Mouse (Mus musculus) embryonic facial prominence, embryonic 10.5 days (tissue): ENCODE measurements around the gene Teddm2. TPM values are rescaled to one million over a fixed set of nuclear protein-coding genes. Genes with fewer than 3 reads are reported as not detected.
"Not testable (repeated sequence)": the region's sequence is repeated elsewhere in the genome, so short reads cannot be mapped to it uniquely, and the experiment has no call there.

Experiments
- DNase-seq: peaks from one replicate; pipeline ENCODE4 v3.0.0-alpha.2; 2017; ENCODE audit warnings: low spot score
- H3K27ac ChIP-seq: fragments of 300-500 bp; sonication (generic); replicated peaks from 2 replicates; pipeline ENCODE4 v1.5.1; 2016; ENCODE audit warnings: mild to moderate bottlenecking
- H3K27me3 ChIP-seq: fragments of 300-500 bp; sonication (generic); replicated peaks from 2 replicates; pipeline ENCODE4 v1.6.1; 2016; ENCODE audit warnings: low read depth, mild to moderate bottlenecking; ENCODE audit not compliant: poor library complexity, severe bottlenecking
- H3K36me3 ChIP-seq: fragments of 300-500 bp; sonication (generic); replicated peaks from 2 replicates; pipeline ENCODE4 v1.6.1; 2016; ENCODE audit warnings: mild to moderate bottlenecking, moderate library complexity
- H3K4me1 ChIP-seq: fragments of 300-500 bp; sonication (generic); 2 replicates; pipeline ENCODE4 v1.6.1; 2016
- H3K4me3 ChIP-seq: fragments of 300-500 bp; sonication (generic); 2 replicates; pipeline ENCODE4 v1.5.1; 2016; ENCODE audit warnings: mild to moderate bottlenecking, moderate library complexity
- H3K9me3 ChIP-seq: fragments of 300-500 bp; sonication (generic); 2 replicates; pipeline ENCODE4 v1.6.1; 2016; ENCODE audit warnings: mild to moderate bottlenecking
- WGBS: fragments of 180-500 bp; shearing (Covaris S2); methylation state at CpG from one replicate; pipeline ENCODE4 v1.1.7; 2016; 5-methylcytosine and 5-hydroxymethylcytosine counted together
- polyA plus RNA-seq: library from polyadenylated mRNA; unstranded; fragments of >200 nt; fragmentation: Nextera tagmentation; extraction: Ambion mirVana; gene quantifications from 2 replicates; pipeline ENCODE4 v1.2.1, GENCODE M21; 2016

The Teddm2 gene
- polyA plus RNA-seq, 1 experiment from 2014 or later: 0.45 TPM

DNA sequence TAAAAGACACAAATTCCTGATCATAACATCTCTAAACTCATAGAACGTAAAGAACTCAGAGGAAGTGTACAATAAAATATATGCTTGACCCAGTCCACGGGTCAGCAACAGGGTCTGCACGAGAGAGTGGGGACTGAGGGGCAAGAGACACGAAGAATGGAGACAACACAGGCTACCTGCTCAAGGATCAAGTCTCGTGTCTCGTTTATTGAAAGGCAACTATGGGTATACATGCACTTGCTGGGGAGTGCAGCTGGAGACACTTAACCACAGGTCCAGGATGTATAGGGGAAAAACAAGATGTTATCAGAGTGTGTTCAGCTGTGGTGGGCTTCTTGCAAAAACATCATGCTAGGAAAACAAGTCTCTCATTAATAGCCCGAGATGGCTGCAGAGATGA lies 47.3 kb downstream of the Teddm2 start:
- 79% methylated on average over 7 of the region's 7 CpGs for WGBS
- H3K4me1 ChIP-seq, H3K27ac ChIP-seq, H3K9me3 ChIP-seq, H3K4me3 ChIP-seq, H3K27me3 ChIP-seq, H3K36me3 ChIP-seq, DNase-seq: not testable (repeated sequence)

DNA sequence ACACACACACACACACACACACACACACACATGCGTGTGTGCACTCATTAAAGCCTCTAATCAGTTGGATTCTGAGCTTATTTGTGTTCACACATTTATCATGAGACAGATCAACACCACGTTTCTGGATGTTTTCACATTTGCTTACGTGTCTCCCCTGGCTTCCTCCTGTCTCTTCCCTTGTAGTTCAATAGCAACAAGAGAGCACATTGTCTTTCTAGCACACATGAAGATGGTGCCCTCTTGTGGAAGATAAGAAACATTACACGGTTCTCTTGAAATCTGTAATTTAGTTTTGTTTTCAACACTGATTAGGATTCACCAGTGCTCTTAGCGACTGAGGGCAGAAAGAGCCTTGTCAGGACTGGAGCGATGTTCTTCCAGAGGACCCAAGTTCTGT lies 53.2 kb downstream of the Teddm2 start:
- Histone ChIP-seq H3K36me3 (no peaks in the 10 kb centered on the region), H3K9me3 (no peaks in the 10 kb centered on the region), H3K4me1 (peaks cover 5% of the 10 kb centered on the region), H3K27ac (no peak overlapping the region), H3K27me3 (no peaks in the 10 kb centered on the region), H3K4me3 (no peak overlapping the region)
- no peak for DNase-seq
- WGBS: 36% methylated on average over 6 of the region's 6 CpGs

DNA sequence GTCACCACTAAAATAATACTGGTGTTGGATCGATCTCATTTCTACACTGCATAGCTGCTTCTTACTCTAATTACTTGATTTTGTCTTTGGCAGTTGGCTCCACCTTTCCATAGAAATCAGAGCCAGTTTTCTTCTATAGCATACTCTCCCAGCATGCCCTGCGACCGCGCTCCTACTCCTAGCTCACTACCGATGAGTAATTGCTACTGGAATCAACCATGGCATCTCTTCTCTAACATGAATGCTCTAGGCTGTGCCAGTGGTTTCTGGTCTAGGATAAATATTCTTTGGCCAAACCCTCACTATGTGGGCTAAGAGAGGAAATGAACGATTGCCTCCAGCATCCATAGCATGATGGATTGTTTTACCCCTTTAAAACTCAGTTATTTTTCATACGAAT lies 53.6 kb downstream of the Teddm2 start:
- DNase-seq: no peak
- Histone ChIP-seq H3K27me3 (no peaks in the 10 kb centered on the region), H3K4me1 (peaks cover 9% of the 10 kb centered on the region), H3K9me3 (no peaks in the 10 kb centered on the region), H3K27ac (no peak overlapping the region), H3K36me3 (no peaks in the 10 kb centered on the region), H3K4me3 (no peak overlapping the region)
- WGBS: 93% methylated on average over 7 of the region's 7 CpGs

DNA sequence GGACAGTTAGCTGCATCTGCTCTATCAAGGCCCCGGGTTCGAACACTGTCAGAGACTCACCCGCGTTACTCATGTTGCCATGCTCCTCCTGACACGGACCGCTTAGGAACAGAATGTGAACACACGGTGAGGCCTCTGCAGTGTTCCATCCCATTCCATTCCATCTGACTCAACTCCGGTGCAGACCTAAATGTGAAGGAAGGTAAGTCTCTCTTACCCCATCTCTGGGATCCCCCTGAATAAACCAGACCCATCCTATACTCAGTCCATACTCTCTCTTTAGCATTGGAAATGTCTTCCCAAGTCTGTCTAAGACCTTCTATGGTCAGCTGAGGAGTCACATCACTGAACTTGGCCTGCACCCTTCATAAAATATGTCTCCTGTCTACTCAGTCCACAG lies 56.0 kb downstream of the Teddm2 start, which contains the start of gene Rgsl1:
Rgsl1 (minus strand) TSS at position 101 of the 400 bp plus-strand sequence.
- no peaks in the 10 kb centered on the region for H3K27me3 ChIP-seq
- H3K4me3 ChIP-seq: no peak within 1 kb of the TSS
- 93% methylated on average over 8 of the region's 8 CpGs for WGBS
- H3K9me3 ChIP-seq: no peaks in the 10 kb centered on the region
- DNase-seq: no peak
- no peak within 1 kb of the TSS for H3K27ac ChIP-seq
- peaks cover 18% of the 10 kb centered on the region for H3K4me1 ChIP-seq
- no peaks in the 10 kb centered on the region for H3K36me3 ChIP-seq

DNA sequence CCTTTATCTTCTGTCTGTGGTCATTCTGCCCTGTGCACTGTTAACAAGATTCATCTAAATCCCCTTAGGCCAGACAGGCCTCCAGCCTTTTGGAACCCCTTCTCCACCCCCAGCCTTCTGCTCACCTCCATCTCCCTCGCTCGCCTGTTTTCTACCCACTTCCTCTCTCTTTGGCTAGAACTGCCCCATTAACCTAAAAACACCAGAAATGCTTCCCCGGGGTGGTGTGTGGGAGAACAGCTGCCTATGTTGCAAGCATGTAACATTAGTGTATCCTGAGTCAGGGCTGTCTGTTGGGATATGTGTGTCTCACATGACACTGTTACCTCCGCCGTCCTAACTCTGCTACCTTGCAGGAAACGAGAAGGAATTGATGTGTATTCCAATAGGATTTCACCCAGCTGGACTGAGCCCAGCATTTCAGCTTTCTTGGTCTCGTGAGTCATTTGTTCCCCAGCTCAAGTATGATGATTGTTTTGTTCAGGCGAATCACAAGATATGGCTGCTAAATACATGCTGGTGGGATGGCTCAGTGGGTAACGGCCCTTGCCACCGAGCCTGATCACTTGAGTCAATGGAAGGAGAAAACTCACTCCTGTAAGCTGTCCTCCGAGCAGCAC lies 57.8 kb downstream of the Teddm2 start:
- Histone ChIP-seq H3K4me3 (no peak overlapping the region), H3K27me3 (no peaks in the 10 kb centered on the region), H3K9me3 (no peaks in the 10 kb centered on the region), H3K36me3 (no peaks in the 10 kb centered on the region), H3K4me1 (peaks cover 18% of the 10 kb centered on the region), H3K27ac (no peak overlapping the region; the same call in 1 of the 2 replicates)
- 85% methylated on average over 11 of the region's 11 CpGs for WGBS
- no peak for DNase-seq

DNA sequence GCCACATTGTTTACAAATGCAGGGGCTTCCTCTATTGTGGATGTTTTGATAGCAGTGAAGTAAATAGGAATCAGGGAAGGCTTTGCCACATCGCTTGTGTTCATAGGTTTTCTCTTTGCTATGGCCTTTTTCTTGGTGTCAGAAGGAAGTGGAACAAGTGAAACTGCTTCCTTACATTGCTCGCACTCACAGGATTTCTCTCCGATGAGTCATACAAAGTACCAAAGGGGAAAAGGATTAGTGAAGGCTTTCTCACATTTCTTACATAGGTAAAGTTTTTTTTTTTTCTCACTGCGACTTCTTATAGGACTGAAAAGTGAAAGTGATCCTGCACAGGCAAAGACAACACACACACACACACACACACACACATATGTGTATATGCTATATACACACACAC lies 64.0 kb downstream of the Teddm2 start:
- Histone ChIP-seq H3K27me3 (no peaks in the 10 kb centered on the region), H3K27ac (no peak overlapping the region), H3K4me3 (no peak overlapping the region), H3K36me3 (no peaks in the 10 kb centered on the region), H3K9me3 (no peaks in the 10 kb centered on the region), H3K4me1 (peaks cover 5% of the 10 kb centered on the region)
- 82% methylated on average over 4 of the region's 4 CpGs for WGBS
- DNase-seq: no peak

DNA sequence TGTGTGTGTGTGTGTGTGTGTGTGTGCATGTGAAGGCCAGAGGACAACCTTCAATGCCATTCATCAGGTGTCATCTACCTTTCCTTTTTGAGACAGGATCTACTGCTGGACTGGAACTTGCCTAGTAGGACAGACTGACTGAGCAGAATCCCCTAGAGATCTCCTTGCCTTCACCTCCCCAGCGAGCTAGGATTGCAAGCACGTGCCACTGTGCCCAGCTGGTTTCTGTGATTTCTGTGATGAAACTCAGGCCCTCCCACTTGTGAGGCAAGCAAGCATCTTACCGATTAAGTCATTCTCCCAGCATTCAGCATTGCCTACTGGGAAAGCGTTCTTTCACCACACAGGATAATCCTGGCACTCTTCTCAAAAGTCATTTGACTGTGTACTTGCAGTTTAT lies 69.3 kb downstream of the Teddm2 start:
- H3K4me1 ChIP-seq: no peaks in the 10 kb centered on the region
- H3K4me3 ChIP-seq: no peak overlapping the region
- H3K27ac ChIP-seq: no peak overlapping the region
- no peaks in the 10 kb centered on the region for H3K9me3 ChIP-seq
- H3K36me3 ChIP-seq: no peaks in the 10 kb centered on the region
- WGBS: 80% methylated on average over 4 of the region's 4 CpGs
- no peaks in the 10 kb centered on the region for H3K27me3 ChIP-seq
- no peak for DNase-seq

DNA sequence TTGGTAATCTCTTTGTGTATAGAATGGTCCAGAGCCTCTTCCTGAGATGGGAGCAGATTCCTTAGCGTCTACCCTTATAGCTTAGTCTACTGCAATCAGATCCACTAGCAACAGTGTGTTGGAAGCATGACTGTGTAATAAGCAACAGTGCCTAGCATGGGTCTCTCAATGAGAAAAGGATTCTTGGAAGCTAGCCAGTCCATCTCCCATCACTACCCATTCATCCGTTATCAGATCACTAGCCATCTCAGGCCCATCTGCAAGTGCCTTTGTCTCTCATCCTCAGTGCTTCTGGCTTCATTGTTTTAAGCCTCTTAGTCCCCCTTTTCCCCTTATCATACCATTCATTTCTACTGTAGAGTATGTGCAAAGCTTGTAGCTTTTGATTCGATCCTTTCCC lies 79.8 kb downstream of the Teddm2 start:
- H3K4me1 ChIP-seq: no peaks in the 10 kb centered on the region
- H3K36me3 ChIP-seq: no peaks in the 10 kb centered on the region
- H3K9me3 ChIP-seq: no peaks in the 10 kb centered on the region
- H3K4me3 ChIP-seq: no peak overlapping the region
- 90% methylated on average over 3 of the region's 3 CpGs for WGBS
- no peak for DNase-seq
- no peak overlapping the region for H3K27ac ChIP-seq
- H3K27me3 ChIP-seq: no peaks in the 10 kb centered on the region

DNA sequence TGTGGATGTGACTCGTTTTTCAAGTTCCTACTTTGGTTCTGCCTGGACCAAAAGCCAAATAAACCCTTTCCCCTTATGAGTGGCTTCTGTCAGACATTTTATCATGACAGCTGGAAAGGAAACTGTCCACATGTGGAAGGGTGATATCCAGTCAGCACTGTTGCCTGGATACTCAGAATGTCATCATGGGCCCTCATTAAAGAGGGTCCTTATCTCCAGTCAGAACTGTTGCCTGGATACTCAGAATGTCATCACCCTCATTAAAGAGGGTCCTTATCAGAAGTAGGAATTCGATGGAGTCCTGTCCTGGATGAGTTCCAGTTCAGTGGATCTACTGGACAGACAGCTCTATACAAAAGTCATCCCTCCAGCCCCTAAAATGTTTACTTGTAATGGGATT lies 85.8 kb downstream of the Teddm2 start:
- no peaks in the 10 kb centered on the region for H3K36me3 ChIP-seq
- H3K4me1 ChIP-seq: no peaks in the 10 kb centered on the region
- no peak overlapping the region for H3K27ac ChIP-seq
- 71% methylated on average over 2 of the region's 2 CpGs for WGBS
- no peaks in the 10 kb centered on the region for H3K27me3 ChIP-seq
- no peaks in the 10 kb centered on the region for H3K9me3 ChIP-seq
- no peak overlapping the region for H3K4me3 ChIP-seq
- no peak for DNase-seq

DNA sequence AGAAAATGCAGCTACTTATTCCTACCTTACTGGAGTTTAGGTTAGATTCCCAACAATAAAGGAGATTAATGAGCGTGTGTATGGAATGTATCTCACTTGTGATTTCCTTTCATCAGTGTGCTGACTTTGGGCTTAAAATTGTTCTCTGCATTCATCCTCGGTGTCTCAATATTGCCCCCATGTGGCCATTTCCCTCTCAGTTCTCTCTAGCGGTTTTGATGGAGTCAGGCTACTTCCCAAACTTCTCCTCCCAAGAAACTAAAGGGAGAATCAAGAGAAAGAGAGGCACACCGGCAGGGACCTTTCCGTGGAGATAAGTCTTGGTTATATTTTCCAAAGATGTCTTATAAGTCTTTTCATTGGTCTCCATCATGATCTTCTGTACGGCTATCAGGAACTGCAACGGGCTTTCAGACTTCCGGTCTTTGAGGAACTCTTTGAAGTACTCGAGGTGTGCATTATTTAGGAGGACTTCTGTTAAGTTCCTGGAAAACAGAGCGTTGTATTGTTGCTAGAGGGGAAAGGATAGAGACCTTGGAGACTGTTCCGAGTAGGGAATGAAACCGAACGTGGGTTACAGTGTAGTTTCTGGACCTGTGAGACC lies 92.5 kb downstream of the Teddm2 start:
- peak; percentile 46 for DNase-seq
- 55% methylated on average over 13 of the region's 13 CpGs for WGBS
- H3K27me3 ChIP-seq: no peaks in the 10 kb centered on the region
- H3K4me3 ChIP-seq: no peak overlapping the region
- no peaks in the 10 kb centered on the region for H3K9me3 ChIP-seq
- H3K36me3 ChIP-seq: no peaks in the 10 kb centered on the region
- no peaks in the 10 kb centered on the region for H3K4me1 ChIP-seq
- no peak overlapping the region for H3K27ac ChIP-seq

DNA sequence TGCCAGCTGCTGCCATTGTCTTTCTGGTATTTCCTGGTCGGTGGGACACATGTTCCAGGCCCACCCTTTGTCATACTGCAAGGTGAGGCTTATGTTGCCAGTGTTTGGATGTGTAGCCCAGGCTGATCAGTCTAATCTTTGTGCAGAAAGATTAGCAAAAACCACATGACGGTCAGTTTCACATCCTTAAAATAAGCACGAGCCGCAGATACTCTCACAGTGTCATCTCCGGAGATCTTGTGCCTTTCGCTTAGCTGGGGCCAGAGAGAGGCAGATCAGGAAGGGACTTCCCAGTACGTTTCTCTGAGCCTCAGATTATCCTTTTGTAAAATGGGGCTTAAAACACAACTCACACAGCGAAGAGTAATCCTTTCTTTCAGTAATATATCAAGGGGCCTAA lies 96.5 kb downstream of the Teddm2 start:
- Histone ChIP-seq H3K27me3 (no peaks in the 10 kb centered on the region), H3K36me3 (no peaks in the 10 kb centered on the region), H3K27ac (no peak overlapping the region), H3K4me3 (no peak overlapping the region), H3K9me3 (no peaks in the 10 kb centered on the region), H3K4me1 (no peaks in the 10 kb centered on the region)
- no peak for DNase-seq
- 78% methylated on average over 8 of the region's 8 CpGs for WGBS

DNA sequence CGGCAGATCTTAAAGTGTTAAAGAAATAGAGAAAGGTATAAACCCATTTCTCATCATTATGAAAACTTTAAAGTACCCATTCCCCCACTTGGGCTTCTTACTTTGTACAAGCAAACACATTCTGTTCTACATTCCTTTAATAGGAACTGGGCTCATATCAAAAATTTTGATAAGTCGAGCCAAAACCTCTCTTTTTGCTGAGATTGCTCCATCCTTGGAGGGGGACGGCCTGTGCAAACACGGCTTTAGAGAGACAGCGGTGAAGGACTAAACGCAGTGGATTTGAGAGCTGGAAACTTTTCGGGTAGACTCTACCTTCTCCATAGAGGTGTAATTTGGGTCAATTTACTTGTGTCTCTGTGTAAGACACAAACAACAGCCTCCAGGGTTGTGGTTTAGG lies 97.3 kb downstream of the Teddm2 start:
- no peaks in the 10 kb centered on the region for H3K4me1 ChIP-seq
- no peaks in the 10 kb centered on the region for H3K36me3 ChIP-seq
- H3K4me3 ChIP-seq: no peak overlapping the region
- H3K9me3 ChIP-seq: no peaks in the 10 kb centered on the region
- DNase-seq: no peak
- no peaks in the 10 kb centered on the region for H3K27me3 ChIP-seq
- H3K27ac ChIP-seq: no peak overlapping the region
- 88% methylated on average over 7 of the region's 7 CpGs for WGBS
